In genomic region chr7:135888598-135888997, GRCm38 (mm10) we compare ENCODE assay signal across 8 mouse cellular contexts.
DNase-seq lines count a peak whose midpoint lies in the region; ATAC-seq and TF ChIP-seq lines count a peak whose summit lies in the region.

No protein-coding gene starts in this region.

- H3K4me2 ChIP-seq in heart, embryonic 12.5 days = peak overlapping the region; percentile 64
- peak overlapping the region; percentile 31; the same call in 1 of the 2 replicates for H3K4me2 ChIP-seq in stomach, embryonic 15.5 days
- H3K4me2 ChIP-seq in stomach, postnatal 0 days (replicated peaks; ENCODE audit: low read depth) = no peak overlapping the region
- H3K4me2 ChIP-seq in limb, embryonic 12.5 days = peak overlapping the region; percentile 44

- 0 out of 2 replicates have a peak, but pooled peaks cover 4% of the 10 kb centered on the region for H3K9me3 ChIP-seq in heart, embryonic 12.5 days (replicated peaks)
- H3K9me3 ChIP-seq in stomach, embryonic 15.5 days = no peaks in the 10 kb centered on the region
- no peaks in the 10 kb centered on the region for H3K9me3 ChIP-seq in stomach, postnatal 0 days (ENCODE audit: control insufficient read depth, low read length)
- no peaks in the 10 kb centered on the region; the same call in 1 of the 2 replicates for H3K9me3 ChIP-seq in limb, embryonic 12.5 days

- H3K36me3 ChIP-seq in heart, embryonic 12.5 days = no peaks in the 10 kb centered on the region
- no peaks in the 10 kb centered on the region for H3K36me3 ChIP-seq in stomach, embryonic 15.5 days
- H3K36me3 ChIP-seq in stomach, postnatal 0 days (ENCODE audit: control insufficient read depth, insufficient read depth, low read length) = no peaks in the 10 kb centered on the region
- H3K36me3 ChIP-seq in limb, embryonic 12.5 days = no peaks in the 10 kb centered on the region

- H3K27ac ChIP-seq in heart, embryonic 12.5 days (ENCODE audit: poor library complexity, severe bottlenecking) = no peak overlapping the region
- 0 out of 2 replicates have a peak overlapping the region, but pooled peaks have one; percentile 22 for H3K27ac ChIP-seq in stomach, embryonic 15.5 days
- no peak overlapping the region for H3K27ac ChIP-seq in stomach, postnatal 0 days (replicated peaks)
- peak overlapping the region; percentile 77 for H3K27ac ChIP-seq in limb, embryonic 12.5 days

- H3K27me3 ChIP-seq in heart, embryonic 12.5 days (replicated peaks) = peaks cover 19% of the 10 kb centered on the region
- no peaks in the 10 kb centered on the region for H3K27me3 ChIP-seq in stomach, embryonic 15.5 days (replicated peaks)
- no peaks in the 10 kb centered on the region for H3K27me3 ChIP-seq in stomach, postnatal 0 days (ENCODE audit: control insufficient read depth, insufficient read depth, low read length)
- no peaks in the 10 kb centered on the region for H3K27me3 ChIP-seq in limb, embryonic 12.5 days

- 0 out of 2 replicates have a peak overlapping the region, but pooled peaks have one; percentile 27 for H3K4me3 ChIP-seq in heart, embryonic 12.5 days
- no peak overlapping the region for H3K4me3 ChIP-seq in stomach, embryonic 15.5 days (replicated peaks)
- no peak overlapping the region for H3K4me3 ChIP-seq in stomach, postnatal 0 days (ENCODE audit: low read depth, low read length)
- H3K4me3 ChIP-seq in limb, embryonic 12.5 days (replicated peaks) = no peak overlapping the region

- 37% methylated on average over 3 of the region's 3 CpGs for WGBS in heart, embryonic 12.5 days
- 36% methylated on average over 3 of the region's 3 CpGs for WGBS in stomach, embryonic 15.5 days
- WGBS in stomach, postnatal 0 days = 51% methylated on average over 3 of the region's 3 CpGs
- WGBS in limb, embryonic 12.5 days = 11% methylated on average over 3 of the region's 3 CpGs

- no peak overlapping the region for H3K9ac ChIP-seq in heart, embryonic 12.5 days
- H3K9ac ChIP-seq in stomach, embryonic 15.5 days = no peak overlapping the region
- no peak overlapping the region for H3K9ac ChIP-seq in stomach, postnatal 0 days (ENCODE audit: low read length)
- no peak overlapping the region; the same call in 1 of the 2 replicates for H3K9ac ChIP-seq in limb, embryonic 12.5 days (replicated peaks)

- no peak for TF ChIP-seq EP300 in stomach, postnatal 0 days (optimal IDR thresholded peaks at IDR 0.05)

- intact Hi-C loops in left cerebral cortex, postnatal 36 days (cut with DNase I) = no loop called here

- TF ChIP-seq CTCF in stomach, postnatal 0 days (IDR thresholded peaks at IDR 0.05; ENCODE audit: low read depth) = no peak

- no peak for ATAC-seq in heart, embryonic 12.5 days (ENCODE audit: insufficient number of reproducible peaks, low FRiP score)
- ATAC-seq in stomach, embryonic 15.5 days (ENCODE audit: insufficient read depth, low FRiP score, low read depth) = no peak
- ATAC-seq in stomach, postnatal 0 days (ENCODE audit: low FRiP score, low TSS enrichment) = no peak
- ATAC-seq in limb, embryonic 12.5 days (ENCODE audit: insufficient number of reproducible peaks, insufficient read depth, low FRiP score, low TSS enrichment, low read depth) = no peak
- ATAC-seq in frontal cortex, adult (ENCODE audit: low TSS enrichment) = no peak

- no peak for DNase-seq in heart, adult 8-10 months (ENCODE audit: low spot score)
- DNase-seq in stomach, postnatal 0 days (ENCODE audit: low spot score) = no peak
- DNase-seq in spleen, postnatal 10 days (ENCODE audit: low spot score in 2 of 2) = no peak
- DNase-seq in left cerebral cortex, postnatal 36 days (ENCODE audit: low spot score in 2 of 2) = no peak

- H3K4me1 ChIP-seq in heart, embryonic 12.5 days (replicated peaks) = peaks cover 11% of the 10 kb centered on the region
- H3K4me1 ChIP-seq in stomach, embryonic 15.5 days = peaks cover 7% of the 10 kb centered on the region
- no peaks in the 10 kb centered on the region for H3K4me1 ChIP-seq in stomach, postnatal 0 days (replicated peaks; ENCODE audit: control insufficient read depth, insufficient read depth)
- H3K4me1 ChIP-seq in limb, embryonic 12.5 days (replicated peaks) = peaks cover 26% of the 10 kb centered on the region

Comparison
In these comparisons a context has a peak if more than half of its experiments do, and no peak if none do; other contexts are left out.
1. H3K27ac ChIP-seq: peak in stomach, embryonic 15.5 days (single experiment) and limb, embryonic 12.5 days (single experiment); none in heart, embryonic 12.5 days (single experiment) and stomach, postnatal 0 days (single experiment).